Mouse (Mus musculus) frontal cortex, postnatal 25 days (tissue): Measurements from ENCODE around the gene Pou3f3.

Source experiments
- DNase-seq, 2 experiments: peaks; one replicate each; pipeline ENCODE4 v3.0.0; 2022; ENCODE audit warnings: low spot score in 2 of 2

Pou3f3 gene

GRCm38 (mm10) chr1:42710234-42710633, 14.7 kb downstream of the Pou3f3 start:
- DNase-seq = no peak

- no peak for DNase-seq
Observed at GRCm38 (mm10) chr1:42710995-42711394, 15.4 kb downstream of the Pou3f3 start.

GRCm38 (mm10) chr1:42711456-42712310, 16.1 kb downstream of the Pou3f3 start:
- no peak for DNase-seq

GRCm38 (mm10) chr1:42712311-42712690, 16.7 kb downstream of the Pou3f3 start:
- no peak for DNase-seq

- no peak for DNase-seq
Observed at GRCm38 (mm10) chr1:42713104-42713932, 17.8 kb downstream of the Pou3f3 start.

GRCm38 (mm10) chr1:42714016-42714931, 18.7 kb downstream of the Pou3f3 start:
- DNase-seq = no peak

GRCm38 (mm10) chr1:42718549-42718948, 23.0 kb downstream of the Pou3f3 start:
- DNase-seq = no peak

GRCm38 (mm10) chr1:42721353-42721752, 25.8 kb downstream of the Pou3f3 start:
- no peak for DNase-seq

GRCm38 (mm10) chr1:42723769-42724300, 28.3 kb downstream of the Pou3f3 start:
- DNase-seq = no peak

- no peak for DNase-seq
Observed at GRCm38 (mm10) chr1:42724881-42725280, 29.3 kb downstream of the Pou3f3 start.

GRCm38 (mm10) chr1:42727161-42727560, 31.6 kb downstream of the Pou3f3 start:
- no peak for DNase-seq

- no peak for DNase-seq
Observed at GRCm38 (mm10) chr1:42727676-42728075, 32.1 kb downstream of the Pou3f3 start.

- no peak for DNase-seq
Observed at GRCm38 (mm10) chr1:42741383-42742241, 46.0 kb downstream of the Pou3f3 start.

GRCm38 (mm10) chr1:42742242-42742560, 46.6 kb downstream of the Pou3f3 start:
- DNase-seq = no peak

- no peak for DNase-seq
Observed at GRCm38 (mm10) chr1:42745047-42745446, 49.5 kb downstream of the Pou3f3 start.

- DNase-seq = no peak
Observed at GRCm38 (mm10) chr1:42749536-42750292, 54.1 kb downstream of the Pou3f3 start.
